Mouse (Mus musculus) Muller cell, postnatal 12 days (primary cell): ENCODE results near the gene Zfp655.
"Not testable (repeated sequence)": the region's sequence is repeated elsewhere in the genome, so short reads cannot be mapped to it uniquely, and the experiment has no call there.

Experiments used
- DNase-seq: peaks from one replicate; pipeline ENCODE4 v3.0.0-alpha.2; 2015; ENCODE audit errors: inconsistent ontology term

The Zfp655 gene

DNA sequence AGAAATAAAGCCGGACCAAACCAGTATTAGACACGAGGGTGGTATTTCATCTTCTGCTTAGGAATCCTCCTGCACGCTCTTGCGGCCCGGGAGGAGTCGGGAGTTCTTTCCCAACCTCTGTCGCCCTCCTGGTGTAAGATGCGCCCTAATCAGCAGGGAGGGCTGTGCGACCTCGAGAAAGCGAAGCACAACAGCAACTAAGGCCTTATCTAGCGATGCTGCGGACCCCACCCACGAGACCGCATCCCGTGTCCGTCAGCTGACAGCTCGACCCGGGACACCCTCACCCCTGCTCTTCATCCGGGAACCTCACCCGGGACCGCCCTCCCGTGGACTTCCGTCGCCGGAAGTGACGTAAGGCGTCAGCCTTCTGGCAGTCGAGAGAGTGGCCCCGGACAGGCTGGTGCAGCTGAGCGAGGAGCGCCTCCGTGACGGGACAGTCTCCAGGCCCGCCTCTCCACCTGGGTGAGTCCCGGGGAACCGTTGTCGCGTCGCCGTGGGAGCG, at the start of gene Zfp655:
Zfp655 (plus strand) TSS at position 349 of the 505 bp plus-strand sequence.
- DNase-seq = peak; percentile 99

DNA sequence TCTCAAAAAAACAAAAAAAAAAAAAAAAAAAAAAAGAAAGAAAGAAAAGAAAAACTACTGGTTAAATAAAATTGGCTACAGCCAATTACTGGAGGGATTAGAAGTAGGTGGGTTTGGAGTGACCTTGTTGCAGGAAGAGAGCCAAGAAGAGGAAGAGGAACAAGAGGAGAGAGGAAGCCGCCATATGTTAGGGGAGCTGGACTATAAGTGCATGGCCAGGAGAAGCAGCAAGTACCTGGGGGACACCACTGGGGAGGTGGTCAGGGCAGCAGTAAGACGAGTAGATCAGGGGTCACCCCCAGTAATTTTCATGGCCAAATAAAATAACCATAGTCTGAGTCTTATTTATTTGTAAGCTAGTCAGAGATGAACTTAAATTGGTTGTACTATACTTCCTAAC, 46.3 kb upstream of the Zfp655 start:
- DNase-seq = no peak

DNA sequence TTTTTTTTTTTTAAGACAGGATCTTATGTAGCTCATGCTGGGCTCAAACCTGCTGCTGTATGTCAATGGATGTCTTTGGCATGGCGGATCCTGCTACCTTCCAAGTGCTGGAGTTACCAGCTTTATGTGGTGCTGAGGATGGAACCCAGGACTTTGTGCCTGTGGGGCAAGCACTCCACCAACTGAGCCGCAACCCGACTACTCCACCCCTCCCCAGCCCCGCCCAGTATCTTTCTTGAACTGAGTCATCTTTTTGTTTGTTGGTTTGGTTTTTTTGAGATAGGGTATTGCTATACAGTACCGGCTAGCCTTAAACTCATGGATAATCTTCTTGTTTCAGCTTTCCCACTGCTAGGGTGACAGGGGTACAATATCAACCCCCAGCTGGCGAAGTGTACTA, 42.1 kb upstream of the Zfp655 start:
- DNase-seq = no peak

GRCm38 (mm10) chr5:145190373-145190772, 41.1 kb upstream of the Zfp655 start:
- DNase-seq = no peak

DNA sequence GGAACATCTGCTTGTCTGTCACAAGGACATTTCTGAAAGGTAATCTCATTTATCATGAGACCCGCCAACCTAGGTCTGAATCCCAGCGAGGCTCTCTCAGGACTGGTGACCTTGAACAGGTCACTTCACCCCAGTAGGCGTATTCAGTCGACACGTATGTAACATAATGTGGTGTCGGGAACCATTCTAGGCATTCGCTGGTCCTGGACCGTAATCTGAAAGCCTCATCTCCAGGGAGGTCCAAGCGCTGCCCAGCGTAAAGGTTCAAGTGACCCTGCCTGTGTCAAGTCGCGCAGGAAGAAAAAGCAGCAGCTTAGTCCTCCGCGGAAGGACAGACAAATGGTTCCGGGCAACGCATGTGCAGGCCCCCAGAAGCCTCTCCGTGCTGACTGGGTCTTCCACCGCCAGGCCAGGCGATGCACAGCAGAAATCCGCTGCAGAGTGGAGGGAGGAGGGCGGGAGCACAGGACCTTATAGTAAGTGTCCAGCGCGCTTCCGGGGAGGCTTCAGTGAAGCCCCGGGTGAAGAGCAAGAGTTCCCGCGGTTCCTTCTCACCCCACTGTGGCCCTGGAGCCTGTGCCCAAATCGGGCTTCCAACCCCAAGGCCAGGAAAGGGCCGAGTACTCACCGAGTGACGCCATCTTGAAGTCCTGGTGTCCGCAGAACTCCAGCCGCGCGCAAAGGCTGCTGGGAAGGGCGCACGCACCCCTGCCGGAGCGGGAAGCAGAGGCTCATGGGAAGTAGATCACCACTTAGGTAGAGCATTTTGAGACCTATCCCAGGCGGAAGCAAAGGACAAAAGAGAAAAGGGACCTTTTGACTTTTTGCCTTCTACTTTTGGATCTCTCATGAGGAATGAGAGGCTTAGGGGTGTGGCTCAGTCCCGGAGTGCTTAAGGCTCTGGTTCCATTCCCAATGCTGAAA, 40.4 kb upstream of the Zfp655 start:
- DNase-seq = peak; percentile 90

DNA sequence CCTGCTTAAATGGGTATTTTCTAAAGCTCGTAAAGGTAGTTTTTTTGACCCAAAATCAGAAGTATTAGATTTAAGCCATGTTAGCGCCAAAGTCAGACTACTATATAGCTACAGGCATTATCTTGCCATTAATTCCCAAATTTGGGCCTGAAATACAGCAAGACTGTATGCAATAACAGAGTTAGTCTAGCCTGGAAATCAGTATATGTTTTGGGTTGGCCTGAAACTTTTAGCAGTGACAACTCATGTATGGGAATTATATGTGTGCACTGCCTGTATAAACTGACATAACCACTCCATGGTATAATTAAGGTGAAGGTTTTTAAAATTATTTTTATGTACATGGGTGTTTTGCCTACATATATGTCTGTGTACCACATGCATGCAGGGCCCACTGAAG, 39.6 kb upstream of the Zfp655 start, which contains the start of gene Atp5j2:
Atp5j2 (minus strand) TSS at position 101 of the 400 bp plus-strand sequence.
- DNase-seq = no peak

- no peak for DNase-seq
Observed at GRCm38 (mm10) chr5:145200387-145200786, 31.1 kb upstream of the Zfp655 start.

GRCm38 (mm10) chr5:145201321-145201991, 30.1 kb upstream of the Zfp655 start, which contains the start of gene Zkscan14:
Gene Zkscan14, minus strand, starts transcription at chr5:145201868.
- peak; percentile 78 for DNase-seq

- DNase-seq = no peak
Observed at GRCm38 (mm10) chr5:145202446-145202845, 29.1 kb upstream of the Zfp655 start.

- peak; percentile 99 for DNase-seq
Observed at GRCm38 (mm10) chr5:145203936-145204691, 27.4 kb upstream of the Zfp655 start, which contains the start of gene Zkscan5. Gene Zkscan5, plus strand, starts transcription at chr5:145204562.

DNA sequence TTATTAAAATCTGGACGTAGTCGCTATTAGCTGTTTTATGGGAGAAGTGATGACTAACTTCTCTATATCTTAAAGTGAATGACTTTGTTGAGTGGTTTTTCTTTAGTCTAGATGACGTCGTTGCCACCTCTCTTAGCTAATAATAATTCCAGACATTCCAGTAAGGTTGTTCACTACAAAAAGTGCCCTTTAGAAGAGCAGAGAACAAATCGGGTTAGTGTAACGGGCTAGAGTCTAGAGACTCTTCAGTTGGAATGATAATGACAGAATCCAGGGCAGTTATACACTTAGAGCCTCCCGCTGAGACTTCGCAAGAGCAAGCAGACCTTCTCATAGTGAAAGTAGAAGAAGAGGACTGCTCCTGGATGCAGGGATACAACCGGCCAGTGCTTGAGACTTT, 26.5 kb upstream of the Zfp655 start:
- peak; percentile 80 for DNase-seq

DNA sequence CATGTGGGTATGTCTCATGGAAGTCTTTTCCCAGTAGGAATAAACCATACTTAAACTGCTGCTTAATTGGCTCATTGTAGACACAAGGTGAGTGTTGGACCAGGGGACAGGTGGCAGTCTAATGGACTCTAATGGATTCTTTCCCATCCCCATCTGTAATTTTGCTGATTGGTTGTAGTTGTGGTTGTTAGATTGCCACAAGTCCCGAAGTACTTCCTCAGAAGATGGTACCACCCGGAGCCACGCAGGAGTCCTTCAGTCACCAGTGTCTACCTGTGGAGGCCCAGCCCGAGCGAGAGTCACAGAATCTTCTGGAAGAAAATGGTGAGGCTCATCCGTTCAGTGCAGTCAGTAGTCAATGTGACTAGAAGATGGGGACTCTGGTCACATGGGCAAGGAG, 24.1 kb upstream of the Zfp655 start:
- DNase-seq = no peak

GRCm38 (mm10) chr5:145207954-145208353, 23.6 kb upstream of the Zfp655 start:
- no peak for DNase-seq

DNA sequence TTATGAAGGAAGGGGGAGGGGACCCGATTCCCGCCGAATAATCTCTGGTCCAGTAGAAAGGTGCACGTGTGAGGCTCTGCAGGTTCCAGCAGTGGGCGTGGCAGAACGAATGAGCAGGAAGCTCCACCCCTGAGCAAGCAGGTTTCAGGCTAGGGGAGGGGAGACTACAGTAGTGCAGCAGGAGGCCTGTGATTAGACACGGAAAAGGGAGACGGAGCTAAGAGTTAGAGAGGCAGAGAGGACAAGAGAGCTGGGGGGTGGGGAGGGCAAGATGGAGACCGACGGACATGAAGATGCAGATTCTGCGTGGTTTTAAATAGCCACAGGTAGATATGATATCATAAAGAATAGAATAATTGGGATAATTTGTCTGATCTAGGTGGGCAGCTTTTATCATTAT, 23.1 kb upstream of the Zfp655 start:
- not testable (repeated sequence) for DNase-seq

DNA sequence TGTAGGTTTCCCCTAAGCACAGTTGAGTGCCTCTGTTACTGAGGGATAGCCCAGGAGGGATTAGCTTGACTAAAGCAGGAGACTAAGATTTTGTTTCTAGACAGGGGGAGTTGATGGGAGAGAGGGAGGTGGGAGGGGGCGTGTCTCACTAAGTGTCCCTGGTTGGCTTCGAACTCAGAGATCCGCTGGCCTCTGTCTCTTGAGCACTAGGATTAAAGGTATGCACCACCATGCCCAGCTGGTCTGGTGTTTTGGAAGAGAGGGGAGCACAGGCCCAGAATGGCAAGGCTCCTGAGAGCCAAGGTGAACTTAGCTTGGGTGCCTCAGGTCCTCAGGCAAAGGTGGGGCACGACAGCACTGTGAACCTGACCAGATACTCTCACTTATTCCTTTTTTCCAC, 20.2 kb upstream of the Zfp655 start:
- DNase-seq = no peak

DNA sequence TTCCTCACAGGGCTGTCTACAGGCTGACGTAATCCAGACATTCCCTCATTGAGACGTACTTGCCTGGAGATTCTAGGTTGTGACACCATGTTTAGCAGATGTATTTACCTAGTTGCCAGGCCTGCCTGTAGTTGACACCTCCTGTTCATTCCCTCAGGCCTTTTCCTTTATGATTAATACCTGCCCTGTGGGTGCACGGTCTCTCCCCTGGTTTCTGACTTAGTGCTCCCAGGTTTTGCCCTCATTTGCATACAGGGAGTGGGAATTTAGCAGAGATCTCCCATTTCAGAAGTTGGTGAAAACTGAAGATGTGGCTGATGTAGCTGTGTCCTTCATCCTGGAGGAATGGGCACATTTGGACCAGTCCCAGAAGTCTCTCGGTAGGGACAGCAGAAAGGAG, 19.3 kb upstream of the Zfp655 start:
- DNase-seq = no peak

GRCm38 (mm10) chr5:145213505-145213904, 18.0 kb upstream of the Zfp655 start:
- no peak for DNase-seq

GRCm38 (mm10) chr5:145214679-145215078, 16.8 kb upstream of the Zfp655 start:
- DNase-seq = no peak

GRCm38 (mm10) chr5:145217746-145218145, 13.8 kb upstream of the Zfp655 start:
- DNase-seq = no peak

DNA sequence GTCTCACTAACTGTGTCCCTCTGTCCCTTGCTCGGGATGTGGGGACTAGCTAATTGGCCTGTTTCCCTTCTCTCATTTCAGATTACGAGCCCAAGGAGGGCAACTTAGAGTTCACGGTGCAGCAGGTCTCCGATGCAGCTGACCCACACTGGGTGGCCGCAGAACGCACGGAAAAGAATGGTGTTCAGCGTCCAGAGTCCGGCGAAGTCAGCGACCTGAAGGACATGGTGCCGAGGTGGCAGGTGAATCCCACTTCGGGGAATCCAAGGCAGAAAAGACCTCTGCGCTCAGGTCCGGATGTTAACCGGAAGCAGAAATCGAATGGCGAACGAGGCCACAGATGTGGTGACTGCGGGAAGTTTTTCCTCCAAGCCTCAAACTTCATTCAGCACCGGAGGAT, 13.3 kb upstream of the Zfp655 start:
- DNase-seq = no peak

DNA sequence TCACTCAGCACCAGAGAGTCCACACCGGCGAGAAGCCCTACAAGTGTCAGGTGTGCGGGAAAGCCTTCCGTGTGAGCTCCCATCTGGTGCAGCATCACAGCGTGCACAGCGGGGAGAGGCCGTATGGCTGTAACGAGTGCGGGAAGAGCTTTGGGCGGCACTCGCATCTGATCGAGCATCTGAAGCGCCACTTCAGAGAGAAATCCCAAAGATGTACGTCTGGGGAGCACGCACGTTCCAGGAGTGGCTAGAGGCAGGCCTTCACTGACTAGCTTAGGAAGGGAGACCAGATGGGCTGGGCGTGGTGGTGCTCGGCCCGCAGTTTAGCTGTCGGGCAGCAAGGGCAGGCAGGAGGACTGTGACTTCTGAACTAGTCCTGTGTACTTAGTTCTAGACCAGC, 12.8 kb upstream of the Zfp655 start:
- no peak for DNase-seq

DNA sequence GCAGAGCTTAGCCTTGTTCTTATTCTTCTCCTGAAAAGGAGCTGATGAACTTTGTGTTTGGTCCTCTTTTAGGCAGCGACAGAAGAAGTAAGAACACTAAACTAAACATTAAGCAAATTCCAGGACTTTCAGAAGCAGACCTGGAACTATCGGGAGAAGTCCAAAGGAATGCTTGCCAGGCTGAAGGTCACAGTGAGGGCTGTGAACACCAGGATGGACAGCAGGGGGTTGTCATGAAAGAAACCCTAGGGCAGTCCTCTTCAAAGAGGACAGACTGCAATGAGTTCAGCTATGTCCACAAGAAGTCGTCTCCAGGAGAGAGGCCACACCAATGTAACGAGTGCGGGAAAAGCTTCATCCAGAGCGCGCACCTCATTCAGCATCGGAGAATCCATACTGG, 11.5 kb upstream of the Zfp655 start:
- DNase-seq = no peak
